Mouse (Mus musculus): ENCODE data around the gene Jund. TPM values are rescaled to one million over a fixed set of nuclear protein-coding genes. Genes with fewer than 3 reads are reported as not detected.

The Jund gene
- polyA plus RNA-seq (2016; fragmentation: Nextera tagmentation; extraction: Ambion mirVana), result 117 and 121 TPM in 2 replicates

DNA sequence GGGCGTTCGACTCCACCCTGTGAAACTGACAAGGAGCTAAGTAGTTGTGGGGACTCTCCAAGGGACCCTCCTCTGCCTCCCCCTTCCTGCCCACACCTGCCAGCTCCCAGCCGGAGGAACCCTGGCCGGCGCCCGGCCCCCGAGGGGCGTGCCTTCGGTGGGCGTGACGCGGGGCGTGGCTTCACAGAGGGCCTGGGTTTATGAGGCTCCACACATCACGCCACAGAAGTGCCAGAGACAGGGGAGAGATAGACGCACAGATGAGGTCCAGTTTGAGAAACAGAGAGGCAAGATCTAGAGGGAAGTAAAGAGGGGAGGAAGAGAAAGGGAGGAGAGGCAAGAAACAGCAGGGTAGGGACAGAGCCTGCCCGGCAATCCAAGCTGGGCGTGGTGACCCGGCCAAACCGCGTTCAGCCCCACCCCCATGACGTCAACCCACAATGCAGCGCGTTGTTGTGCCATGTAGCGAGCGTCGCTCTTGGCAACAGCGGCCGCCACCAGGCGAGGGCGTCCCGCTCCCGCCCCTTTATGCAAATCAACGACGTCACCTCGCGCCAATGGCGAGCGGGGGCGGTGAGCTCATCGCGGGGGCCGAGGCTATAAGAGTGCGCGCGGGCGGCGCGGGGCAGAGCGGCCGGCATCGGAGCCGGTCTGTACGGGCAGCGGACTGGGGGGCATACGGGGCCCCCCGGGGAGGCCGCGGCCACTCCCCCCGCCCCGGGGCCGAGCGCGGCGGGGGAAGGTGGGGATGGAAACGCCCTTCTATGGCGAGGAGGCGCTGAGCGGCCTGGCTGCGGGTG, at the start of gene Jund:
TSS of gene Jund (plus strand) at position 640 of the 800 bp plus-strand sequence.
- H3K4me2 ChIP-seq, result peak within 1 kb of the TSS; percentile 72
- no peaks in the 10 kb centered on the region for H3K9me3 ChIP-seq
- peak within 1 kb of the TSS; percentile 99 for H3K9ac ChIP-seq (replicated peaks)
- ATAC-seq (ENCODE audit: insufficient number of reproducible peaks, insufficient read depth, low FRiP score, low TSS enrichment, low read depth), result peak; percentile 79
- H3K4me1 ChIP-seq (replicated peaks), result peaks cover 60% of the 10 kb centered on the region
- peaks cover 17% of the 10 kb centered on the region for H3K36me3 ChIP-seq
- under 1% methylated on average over 69 of the region's 69 CpGs for WGBS
- H3K27ac ChIP-seq, result peak within 1 kb of the TSS; percentile 99
- no peaks in the 10 kb centered on the region for H3K27me3 ChIP-seq
- peak within 1 kb of the TSS; percentile 99 for H3K4me3 ChIP-seq (replicated peaks)

DNA sequence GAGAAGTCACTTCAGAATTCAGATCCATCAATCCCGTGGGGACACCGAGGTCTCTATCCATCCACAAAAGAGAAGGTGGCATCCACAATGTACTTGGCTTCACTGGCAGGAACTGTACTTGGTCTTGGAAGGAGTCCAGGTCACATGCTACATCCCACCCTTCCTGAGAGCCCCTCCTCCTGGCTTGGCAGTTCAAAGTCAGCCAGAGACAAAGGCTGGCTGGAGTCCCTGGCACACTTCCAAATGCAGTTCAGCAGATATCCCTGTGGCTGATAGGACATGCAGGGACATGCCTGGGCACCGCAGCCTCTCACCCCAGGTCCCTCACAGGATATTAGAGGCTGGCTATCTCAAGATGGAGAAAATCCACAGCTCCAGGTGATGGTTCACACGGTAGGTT, 49.4 kb upstream of the Jund start:
- no peak overlapping the region for H3K4me2 ChIP-seq
- 82% methylated on average over 4 of the region's 4 CpGs for WGBS
- H3K9me3 ChIP-seq, result no peaks in the 10 kb centered on the region
- peaks cover 48% of the 10 kb centered on the region for H3K36me3 ChIP-seq
- peaks cover 47% of the 10 kb centered on the region for H3K4me1 ChIP-seq (replicated peaks)
- H3K27ac ChIP-seq, result peak overlapping the region; percentile 59; the same call in 1 of the 2 replicates
- no peak overlapping the region for H3K9ac ChIP-seq (replicated peaks)
- no peaks in the 10 kb centered on the region for H3K27me3 ChIP-seq
- H3K4me3 ChIP-seq (replicated peaks), result no peak overlapping the region
- ATAC-seq (ENCODE audit: insufficient number of reproducible peaks, insufficient read depth, low FRiP score, low TSS enrichment, low read depth), result no peak

DNA sequence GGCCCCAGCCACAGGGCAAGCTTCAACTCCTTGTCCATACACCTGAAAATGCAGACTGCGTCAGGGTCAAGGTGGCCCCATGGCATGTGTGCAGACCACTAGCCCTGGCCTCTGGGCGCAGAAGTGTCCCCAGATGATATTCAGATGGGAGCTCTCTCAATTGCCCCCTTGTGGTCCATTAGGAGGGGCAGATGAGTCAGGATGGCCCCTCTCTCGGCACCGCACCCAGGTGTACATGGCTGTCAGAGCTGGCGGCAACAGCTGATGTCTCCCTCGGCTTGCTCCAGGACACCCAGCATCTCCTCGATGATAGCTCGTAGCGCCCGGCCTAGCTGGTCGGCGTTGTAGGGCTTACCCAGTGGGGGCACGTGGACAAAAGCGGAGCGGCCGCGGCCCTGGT, 48.4 kb upstream of the Jund start:
- Histone ChIP-seq H3K4me2 (no peak overlapping the region), H3K27ac (no peak overlapping the region), H3K27me3 (no peaks in the 10 kb centered on the region), H3K4me1 (replicated peaks) (peaks cover 42% of the 10 kb centered on the region), H3K36me3 (peaks cover 58% of the 10 kb centered on the region), H3K9me3 (no peaks in the 10 kb centered on the region), H3K4me3 (replicated peaks) (no peak overlapping the region), H3K9ac (replicated peaks) (no peak overlapping the region)
- whole genome bisulfite sequencing, result 95% methylated on average over 17 of the region's 17 CpGs
- ATAC-seq (ENCODE audit: insufficient number of reproducible peaks, insufficient read depth, low FRiP score, low TSS enrichment, low read depth), result no peak

DNA sequence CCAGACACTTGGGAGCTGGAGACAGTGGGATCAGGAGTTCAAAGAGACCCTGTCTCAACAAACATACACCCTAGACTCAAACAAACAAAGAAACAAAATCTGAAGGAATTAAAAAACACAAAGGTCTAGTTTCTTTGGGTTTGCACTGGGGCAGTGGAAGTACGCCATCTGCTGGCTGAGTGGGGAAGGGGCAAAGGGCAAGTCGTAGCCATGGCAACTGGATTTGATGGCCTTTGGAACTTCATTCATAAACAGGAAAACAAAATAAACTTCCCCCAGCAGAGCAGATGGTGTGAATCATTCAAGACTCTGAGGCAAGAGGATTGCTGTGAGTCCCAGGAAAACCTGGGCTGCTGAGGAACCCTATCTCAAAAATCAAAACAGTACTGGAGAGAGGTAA, 45.5 kb upstream of the Jund start:
- no peak overlapping the region for H3K4me2 ChIP-seq
- H3K4me1 ChIP-seq (replicated peaks), result peaks cover 27% of the 10 kb centered on the region
- WGBS, result 69% methylated on average over 2 of the region's 2 CpGs
- no peak for ATAC-seq (ENCODE audit: insufficient number of reproducible peaks, insufficient read depth, low FRiP score, low TSS enrichment, low read depth)
- peaks cover 79% of the 10 kb centered on the region for H3K36me3 ChIP-seq
- no peaks in the 10 kb centered on the region for H3K27me3 ChIP-seq
- no peak overlapping the region for H3K27ac ChIP-seq
- no peak overlapping the region for H3K9ac ChIP-seq (replicated peaks)
- no peak overlapping the region for H3K4me3 ChIP-seq (replicated peaks)
- H3K9me3 ChIP-seq, result no peaks in the 10 kb centered on the region

DNA sequence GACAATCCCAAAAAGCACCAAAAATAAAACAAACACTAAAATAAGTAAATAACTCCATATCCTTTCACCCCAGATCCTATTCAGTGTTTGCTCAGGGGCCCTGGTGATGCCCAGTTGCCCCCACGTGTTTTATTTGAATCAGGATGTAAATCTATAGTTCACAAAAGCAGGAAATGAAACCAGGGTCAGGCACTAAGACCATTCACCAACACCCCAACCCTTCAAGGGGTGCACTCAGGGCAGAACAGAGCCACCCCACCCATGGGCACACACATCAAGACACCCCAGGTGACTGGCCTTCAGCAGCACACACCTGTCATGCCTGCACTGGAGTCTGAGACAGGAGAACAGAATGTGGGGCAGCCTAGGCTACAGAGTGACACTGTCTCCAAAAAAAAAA, 44.6 kb upstream of the Jund start:
- no peak overlapping the region for H3K27ac ChIP-seq
- peaks cover 30% of the 10 kb centered on the region for H3K4me1 ChIP-seq (replicated peaks)
- no peak overlapping the region for H3K4me2 ChIP-seq
- no peak overlapping the region for H3K4me3 ChIP-seq (replicated peaks)
- WGBS, result 69% methylated on average over 1 of the region's 1 CpGs
- H3K9me3 ChIP-seq, result no peaks in the 10 kb centered on the region
- H3K27me3 ChIP-seq, result no peaks in the 10 kb centered on the region
- no peak overlapping the region for H3K9ac ChIP-seq (replicated peaks)
- peaks cover 72% of the 10 kb centered on the region for H3K36me3 ChIP-seq
- ATAC-seq (ENCODE audit: insufficient number of reproducible peaks, insufficient read depth, low FRiP score, low TSS enrichment, low read depth), result no peak

DNA sequence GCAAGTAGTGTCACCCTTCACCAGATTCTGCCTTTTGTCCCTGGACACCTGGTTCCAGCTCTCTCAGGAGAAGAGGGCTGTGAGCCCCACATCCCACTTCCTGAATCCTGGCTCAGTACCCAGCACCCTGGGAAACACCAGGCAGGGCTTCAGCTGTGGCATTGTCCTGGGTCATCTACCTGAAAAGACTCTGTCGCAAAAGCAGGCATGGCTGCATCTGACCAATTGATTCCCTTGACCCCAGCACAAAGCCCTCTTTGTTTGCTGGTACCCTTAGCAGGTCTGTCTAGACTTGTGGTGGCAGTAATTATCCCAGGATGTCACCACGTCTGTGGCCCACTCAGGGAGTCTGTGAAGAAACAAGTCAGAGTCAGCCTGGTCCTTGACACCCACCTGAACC, 43.3 kb upstream of the Jund start:
- no peak overlapping the region for H3K4me2 ChIP-seq

DNA sequence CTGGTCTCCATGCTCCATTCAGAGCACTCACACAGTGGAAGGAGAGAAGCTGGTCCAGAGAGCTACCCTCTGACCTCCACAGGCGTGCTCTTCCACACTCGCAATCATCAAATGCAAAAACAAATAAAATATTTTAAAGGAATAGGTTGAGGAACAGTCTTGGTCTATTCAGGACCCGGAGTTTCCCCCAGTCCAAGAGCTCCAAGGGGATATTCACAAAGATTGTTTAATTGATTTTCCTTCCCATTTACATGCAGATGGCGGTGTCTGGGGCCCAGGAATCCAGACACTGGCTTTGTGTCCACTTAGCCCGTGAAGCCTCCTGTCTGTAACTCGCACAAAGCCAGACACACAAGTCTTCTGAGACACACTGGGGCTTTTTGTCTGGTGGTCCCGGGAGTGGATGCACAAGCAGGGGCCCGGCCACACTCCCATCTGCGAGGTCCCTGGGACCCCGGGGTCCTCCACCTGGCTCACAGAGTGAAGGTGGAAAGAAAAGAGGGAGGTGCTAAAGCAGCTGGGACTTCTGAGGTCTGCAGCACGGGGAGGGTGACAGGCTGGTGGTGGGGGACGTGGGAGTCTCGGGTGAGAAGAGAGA, 42.5 kb upstream of the Jund start:
- peaks cover 50% of the 10 kb centered on the region for H3K36me3 ChIP-seq
- H3K4me3 ChIP-seq (replicated peaks), result no peak overlapping the region
- peak overlapping the region; percentile 70 for H3K27ac ChIP-seq
- WGBS, result 74% methylated on average over 13 of the region's 13 CpGs
- no peaks in the 10 kb centered on the region for H3K27me3 ChIP-seq
- no peaks in the 10 kb centered on the region for H3K9me3 ChIP-seq
- ATAC-seq (ENCODE audit: insufficient number of reproducible peaks, insufficient read depth, low FRiP score, low TSS enrichment, low read depth), result no peak
- H3K4me1 ChIP-seq (replicated peaks), result peaks cover 34% of the 10 kb centered on the region
- H3K4me2 ChIP-seq, result no peak overlapping the region
- H3K9ac ChIP-seq (replicated peaks), result no peak overlapping the region

More for the DNA sequence above, 43.3 kb upstream of the Jund start:
- H3K9me3 ChIP-seq, result no peaks in the 10 kb centered on the region
- peak overlapping the region; percentile 70; the same call in 1 of the 2 replicates for H3K27ac ChIP-seq
- ATAC-seq (ENCODE audit: insufficient number of reproducible peaks, insufficient read depth, low FRiP score, low TSS enrichment, low read depth), result no peak
- 53% methylated on average over 2 of the region's 2 CpGs for WGBS
- H3K4me1 ChIP-seq (replicated peaks), result peaks cover 32% of the 10 kb centered on the region
- H3K4me3 ChIP-seq (replicated peaks), result no peak overlapping the region
- H3K27me3 ChIP-seq, result no peaks in the 10 kb centered on the region
- H3K9ac ChIP-seq (replicated peaks), result no peak overlapping the region
- H3K36me3 ChIP-seq, result peaks cover 59% of the 10 kb centered on the region

DNA sequence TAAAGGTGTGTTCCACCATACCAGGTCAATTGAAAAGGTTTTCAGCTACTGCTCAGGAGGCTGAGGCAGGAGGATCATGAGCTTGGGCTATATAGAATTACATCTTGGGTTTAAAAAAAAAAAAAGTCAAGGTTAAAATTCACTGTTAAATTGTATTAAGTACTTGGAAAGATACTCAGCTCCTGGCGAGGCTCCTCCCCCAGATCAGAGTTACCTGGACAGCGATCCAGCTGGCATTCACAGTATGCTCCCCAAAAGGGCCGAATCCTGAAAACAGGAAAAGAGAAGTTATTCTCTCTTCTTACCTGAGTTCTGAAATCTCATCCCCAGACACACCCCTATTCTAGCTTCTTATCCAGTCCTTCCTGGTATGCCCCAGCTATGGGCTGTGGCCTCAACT, 41.5 kb upstream of the Jund start:
- H3K27ac ChIP-seq, result no peak overlapping the region
- H3K4me3 ChIP-seq (replicated peaks), result no peak overlapping the region
- H3K36me3 ChIP-seq, result peaks cover 41% of the 10 kb centered on the region
- H3K4me2 ChIP-seq, result no peak overlapping the region
- 95% methylated on average over 3 of the region's 3 CpGs for WGBS
- no peaks in the 10 kb centered on the region for H3K9me3 ChIP-seq
- H3K4me1 ChIP-seq (replicated peaks), result peaks cover 34% of the 10 kb centered on the region
- no peak overlapping the region for H3K9ac ChIP-seq (replicated peaks)
- ATAC-seq (ENCODE audit: insufficient number of reproducible peaks, insufficient read depth, low FRiP score, low TSS enrichment, low read depth), result no peak
- no peaks in the 10 kb centered on the region for H3K27me3 ChIP-seq

DNA sequence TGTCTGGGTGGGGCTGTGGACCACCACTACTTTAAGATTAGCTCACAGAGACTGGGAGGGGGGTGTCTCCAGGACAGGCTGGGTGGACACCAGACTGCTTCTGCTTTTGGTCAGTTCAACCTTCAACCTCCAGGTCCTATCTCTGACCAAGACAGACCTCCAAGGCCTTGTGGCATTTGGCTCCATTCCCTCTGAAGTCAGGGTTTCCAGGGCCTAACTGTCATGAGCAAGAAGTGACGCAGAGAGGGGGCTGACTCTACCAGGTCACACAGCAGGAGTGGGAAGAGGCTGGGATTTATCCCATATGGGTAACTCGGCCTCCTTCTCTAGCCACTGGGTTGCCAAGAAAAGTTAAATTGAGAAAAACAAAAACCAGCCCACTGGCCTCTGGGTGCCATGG, 41.0 kb upstream of the Jund start:
- no peaks in the 10 kb centered on the region for H3K9me3 ChIP-seq
- 81% methylated on average over 2 of the region's 2 CpGs for WGBS
- no peak overlapping the region for H3K9ac ChIP-seq (replicated peaks)
- peaks cover 36% of the 10 kb centered on the region for H3K36me3 ChIP-seq
- no peaks in the 10 kb centered on the region for H3K27me3 ChIP-seq
- H3K4me2 ChIP-seq, result peak overlapping the region; percentile 84; the same call in 1 of the 2 replicates
- H3K27ac ChIP-seq, result no peak overlapping the region
- H3K4me3 ChIP-seq (replicated peaks), result no peak overlapping the region
- no peak for ATAC-seq (ENCODE audit: insufficient number of reproducible peaks, insufficient read depth, low FRiP score, low TSS enrichment, low read depth)
- peaks cover 29% of the 10 kb centered on the region for H3K4me1 ChIP-seq (replicated peaks)

DNA sequence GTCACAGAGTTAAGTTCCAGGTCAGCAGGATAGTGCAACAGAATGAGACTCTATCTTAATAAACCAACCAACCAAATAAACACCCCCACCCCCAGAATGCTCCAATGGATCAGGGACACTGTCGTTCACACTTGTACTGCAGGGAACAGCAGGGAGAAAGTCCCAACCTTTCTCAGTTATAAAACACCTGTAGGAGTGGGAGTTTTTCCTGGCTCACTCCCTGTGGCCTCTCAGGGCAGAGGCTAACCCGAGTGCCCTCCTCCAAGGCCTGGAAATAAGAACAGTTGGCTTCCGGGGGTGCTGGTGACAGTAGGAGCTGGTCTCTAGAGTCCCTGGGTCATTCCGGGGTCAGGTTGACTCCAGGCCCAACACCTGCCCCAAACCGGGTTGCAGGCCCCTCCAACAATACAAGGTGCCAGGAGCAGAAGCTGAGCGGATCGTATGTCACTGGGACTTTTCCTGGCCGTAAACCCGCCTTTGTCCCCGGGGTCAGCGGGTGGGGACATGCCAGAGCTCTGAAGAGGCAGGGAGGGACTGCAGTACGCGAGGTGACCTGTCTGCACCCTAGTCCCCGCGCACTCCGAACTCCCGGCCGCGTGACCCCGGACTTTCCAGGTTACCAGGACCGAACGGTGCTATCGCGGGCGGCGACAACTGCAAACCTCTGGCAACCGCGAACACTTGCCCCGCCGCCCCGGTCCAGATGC, 39.7 kb upstream of the Jund start:
- under 1% methylated on average over 31 of the region's 31 CpGs for WGBS
- peak; percentile 2; the same call in 1 of the 2 replicates for ATAC-seq (ENCODE audit: insufficient number of reproducible peaks, insufficient read depth, low FRiP score, low TSS enrichment, low read depth)
- Histone ChIP-seq H3K27me3 (no peaks in the 10 kb centered on the region), H3K27ac (peak overlapping the region; percentile 86), H3K9me3 (no peaks in the 10 kb centered on the region), H3K4me2 (peak overlapping the region; percentile 84), H3K4me1 (replicated peaks) (peaks cover 29% of the 10 kb centered on the region), H3K9ac (replicated peaks) (peak overlapping the region; percentile 76), H3K4me3 (replicated peaks) (peak overlapping the region; percentile 76), H3K36me3 (peaks cover 30% of the 10 kb centered on the region)

DNA sequence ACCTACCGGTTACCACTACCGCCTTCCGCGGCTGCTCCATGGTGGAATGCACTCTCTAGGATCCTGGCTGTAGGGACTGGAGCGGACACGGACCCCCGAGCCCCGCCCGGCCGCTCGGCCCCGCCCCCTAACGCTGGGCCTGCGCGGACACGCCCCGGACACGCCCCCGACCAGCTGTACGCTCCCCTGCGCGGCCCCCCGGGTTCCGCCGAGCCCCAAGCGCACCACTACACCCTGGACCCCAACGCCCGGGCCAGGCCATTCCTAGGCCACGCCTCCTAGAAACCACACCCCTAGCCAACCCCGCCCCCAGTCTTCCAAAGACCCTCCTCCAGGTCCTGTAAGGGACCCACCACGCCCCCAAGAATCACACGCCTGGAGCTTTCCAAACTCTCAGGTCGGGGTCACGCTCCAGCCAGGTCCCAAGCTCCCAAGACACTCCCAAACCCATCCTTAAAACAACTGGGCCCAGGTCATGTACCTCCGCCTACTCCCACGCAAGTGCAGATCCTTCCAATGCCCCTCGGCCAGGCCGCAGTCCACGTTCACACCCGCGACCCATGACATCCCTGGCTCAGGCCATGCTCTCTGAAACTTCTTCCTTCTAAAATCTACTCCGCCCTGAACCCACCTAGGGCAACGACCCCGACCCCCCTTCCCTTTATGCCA, 39.0 kb upstream of the Jund start:
- H3K4me3 ChIP-seq (replicated peaks), result peak overlapping the region; percentile 76
- peaks cover 27% of the 10 kb centered on the region for H3K36me3 ChIP-seq
- H3K4me1 ChIP-seq (replicated peaks), result peaks cover 29% of the 10 kb centered on the region
- WGBS, result 1% methylated on average over 44 of the region's 44 CpGs
- no peaks in the 10 kb centered on the region for H3K27me3 ChIP-seq
- peak; percentile 96 for ATAC-seq (ENCODE audit: insufficient number of reproducible peaks, insufficient read depth, low FRiP score, low TSS enrichment, low read depth)
- H3K27ac ChIP-seq, result peak overlapping the region; percentile 86
- H3K4me2 ChIP-seq, result peak overlapping the region; percentile 84
- H3K9me3 ChIP-seq, result no peaks in the 10 kb centered on the region
- peak overlapping the region; percentile 76 for H3K9ac ChIP-seq (replicated peaks)
